Mouse (Mus musculus) cerebellum, postnatal 14 days (tissue): Measurements from ENCODE around the gene Baz2b.
"Not testable (repeated sequence)": the region's sequence is repeated elsewhere in the genome, so short reads cannot be mapped to it uniquely, and the experiment has no call there.

Experiments used
- DNase-seq, 2 experiments: peaks; one replicate each; pipeline ENCODE4 v3.0.0; 2021; ENCODE audit warnings: mixed read lengths in 2 of 2

The Baz2b gene

GRCm38 (mm10) chr2:59936296-59936695, 273.3 kb downstream of the Baz2b start:
- no peak for DNase-seq

GRCm38 (mm10) chr2:59933129-59933528, 276.5 kb downstream of the Baz2b start:
- no peak for DNase-seq

GRCm38 (mm10) chr2:59932244-59932643, 277.4 kb downstream of the Baz2b start:
- DNase-seq: no peak

DNA sequence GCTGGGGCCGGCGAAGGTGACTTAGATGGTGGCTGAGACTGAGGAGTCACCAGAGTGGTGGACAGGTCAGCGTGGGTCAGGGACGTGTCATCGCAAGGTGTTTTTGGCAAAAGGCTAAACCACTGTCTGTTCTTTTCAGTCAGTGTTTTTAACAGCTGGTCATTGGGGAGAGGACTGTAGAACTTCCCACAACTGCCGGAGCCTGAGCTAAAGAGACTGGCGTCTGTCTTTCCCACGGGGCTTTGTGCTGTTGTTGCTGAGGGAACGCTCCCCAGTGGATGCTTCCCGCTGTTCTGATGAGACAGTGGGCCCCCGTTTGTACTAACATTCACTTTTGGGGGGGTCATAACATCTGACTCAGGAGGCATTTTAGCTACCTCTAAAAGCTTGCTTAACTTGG, 296.0 kb downstream of the Baz2b start:
- DNase-seq: no peak

DNA sequence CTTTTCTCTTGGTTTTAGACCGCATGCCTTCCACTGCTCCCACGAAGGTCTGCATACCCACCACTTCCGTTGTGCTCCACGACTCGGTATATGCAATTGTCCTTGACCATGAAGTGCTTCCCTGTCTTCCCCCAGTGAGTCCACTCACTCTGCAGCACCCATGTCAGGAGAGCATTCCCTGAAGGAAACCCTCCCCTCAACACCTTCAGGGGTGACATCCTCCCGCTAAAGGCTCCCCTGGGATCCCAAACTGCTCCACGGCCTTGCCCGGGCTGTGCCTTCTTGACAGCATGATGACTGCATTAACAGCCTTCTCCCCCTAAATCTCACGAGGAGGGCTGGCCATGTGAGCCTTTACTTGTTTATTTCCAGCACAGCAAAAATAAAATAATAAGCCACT, 301.6 kb downstream of the Baz2b start:
- DNase-seq: no peak

- DNase-seq: no peak
Measured at GRCm38 (mm10) chr2:59904007-59904406, 305.6 kb downstream of the Baz2b start.

GRCm38 (mm10) chr2:59898666-59899065, 311.0 kb downstream of the Baz2b start:
- DNase-seq: no peak

DNA sequence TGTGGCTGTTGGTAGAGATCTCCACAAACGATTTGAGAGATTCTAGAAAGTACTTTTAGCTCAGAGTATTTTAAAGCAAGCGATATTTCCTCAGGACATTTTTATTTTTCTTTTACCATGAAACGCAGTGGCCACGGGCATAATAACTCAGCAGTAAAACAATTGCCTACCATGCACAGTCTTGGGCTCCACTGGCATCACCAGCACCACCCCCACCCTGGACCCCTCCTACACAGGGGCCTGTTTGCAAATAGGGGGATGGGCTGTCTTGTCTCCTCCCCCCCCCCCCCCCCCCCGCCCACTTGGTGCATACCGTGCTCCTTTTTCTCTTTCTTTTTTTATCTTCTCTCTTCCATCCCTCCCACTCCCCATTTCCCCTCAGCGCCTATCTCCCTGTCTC, 311.5 kb downstream of the Baz2b start:
- no peak for DNase-seq

- no peak for DNase-seq
Measured at GRCm38 (mm10) chr2:59896837-59897236, 312.8 kb downstream of the Baz2b start.

GRCm38 (mm10) chr2:59896400-59896799, 313.2 kb downstream of the Baz2b start:
- no peak for DNase-seq

DNA sequence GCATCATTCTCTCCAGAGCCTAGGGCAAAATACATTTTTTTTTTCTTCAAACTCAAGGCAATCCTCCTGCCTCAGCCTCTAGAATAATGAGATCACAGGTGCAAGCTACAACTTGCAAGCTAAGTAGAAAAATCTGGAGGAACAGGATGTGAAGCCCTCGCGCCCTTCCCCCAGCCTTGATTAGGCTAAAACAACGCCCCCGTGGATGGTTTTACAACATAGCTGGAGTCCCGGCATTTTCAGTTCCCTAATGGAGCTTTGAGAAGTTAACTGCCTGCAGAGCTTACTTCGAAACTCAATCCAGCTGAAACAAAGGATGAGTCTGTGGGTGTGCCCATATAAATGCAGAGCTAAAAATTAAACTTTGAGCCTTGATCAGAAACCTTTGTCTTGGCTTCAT, 319.9 kb downstream of the Baz2b start:
- no peak for DNase-seq

DNA sequence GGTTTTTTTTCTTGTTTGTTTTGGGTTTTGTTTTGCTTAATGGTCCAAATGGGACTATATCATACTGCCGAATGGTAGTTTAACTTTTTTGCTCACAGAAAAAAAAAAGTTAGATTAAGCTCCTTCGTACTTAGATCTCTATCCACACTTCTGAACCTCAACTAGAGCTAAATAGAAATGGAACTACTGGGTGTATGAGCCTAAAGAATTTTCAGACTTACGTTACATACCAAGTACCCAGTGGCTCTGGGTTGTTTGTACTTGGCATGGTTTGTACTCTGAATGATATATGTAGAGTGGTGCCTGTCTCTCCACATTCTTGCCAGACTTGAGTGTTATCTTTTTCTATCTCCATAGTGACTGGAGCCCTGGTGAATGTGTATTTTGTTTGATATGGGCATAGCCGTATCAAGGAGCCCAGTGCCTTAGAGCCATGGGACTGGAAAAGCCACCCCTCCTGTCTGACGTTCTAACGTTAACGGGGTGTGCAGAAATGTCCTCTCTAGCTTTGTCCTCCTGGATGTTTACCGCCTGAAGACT, 326.8 kb downstream of the Baz2b start:
- DNase-seq: no peak

DNA sequence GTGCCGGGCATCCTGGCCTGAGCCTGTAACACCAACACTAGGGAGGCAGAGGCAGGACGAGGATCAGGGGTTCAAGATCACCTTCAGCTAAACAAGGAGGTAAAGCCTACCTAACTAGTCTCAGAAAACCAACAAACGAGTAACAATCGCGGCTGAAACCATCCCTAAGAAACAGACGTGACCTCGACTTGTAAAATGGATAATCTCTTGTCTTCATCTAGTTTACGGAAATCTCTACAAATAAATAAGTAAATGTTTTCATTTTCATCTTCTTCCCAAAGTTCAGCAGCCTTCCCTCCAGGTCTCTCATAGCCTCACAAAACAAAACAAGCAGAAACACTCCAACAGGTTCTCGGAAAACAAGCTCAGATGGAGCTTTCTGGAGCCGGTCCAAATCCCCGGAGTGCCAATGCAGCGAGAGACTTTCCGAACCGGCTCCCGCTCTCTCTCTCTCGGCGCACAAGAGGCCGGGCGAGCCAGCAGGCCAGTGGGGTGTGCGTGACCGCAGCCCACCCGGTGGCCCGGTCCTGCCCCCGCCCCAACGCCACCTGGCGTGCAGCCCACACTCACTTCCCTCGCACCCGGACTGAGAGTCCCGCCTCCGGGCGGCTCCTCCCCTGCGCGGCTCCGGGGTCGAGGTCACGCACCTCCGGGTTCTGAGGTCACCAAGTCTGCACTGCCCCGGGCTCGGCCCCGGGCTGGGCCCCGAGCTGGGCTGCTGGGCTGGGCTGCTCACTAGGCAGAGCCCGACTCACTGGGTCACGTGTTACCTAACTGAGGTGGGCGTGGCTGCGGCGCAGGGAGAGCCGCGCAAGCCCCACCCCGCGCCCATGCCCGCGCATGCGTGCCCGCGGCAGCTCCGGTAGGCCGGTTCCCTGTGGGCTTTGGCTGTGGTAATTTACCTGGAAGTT, 327.6 kb downstream of the Baz2b start, which contains the start of gene Wdsub1:
Wdsub1 (minus strand) TSS at position 761 of the 911 bp plus-strand sequence.
- peak; percentile 93 to 94 for DNase-seq

GRCm38 (mm10) chr2:59881404-59881803, 328.2 kb downstream of the Baz2b start:
- no peak for DNase-seq

- no peak for DNase-seq
Measured at GRCm38 (mm10) chr2:59878221-59878620, 331.4 kb downstream of the Baz2b start.

GRCm38 (mm10) chr2:59877335-59877734, 332.3 kb downstream of the Baz2b start:
- no peak for DNase-seq

DNA sequence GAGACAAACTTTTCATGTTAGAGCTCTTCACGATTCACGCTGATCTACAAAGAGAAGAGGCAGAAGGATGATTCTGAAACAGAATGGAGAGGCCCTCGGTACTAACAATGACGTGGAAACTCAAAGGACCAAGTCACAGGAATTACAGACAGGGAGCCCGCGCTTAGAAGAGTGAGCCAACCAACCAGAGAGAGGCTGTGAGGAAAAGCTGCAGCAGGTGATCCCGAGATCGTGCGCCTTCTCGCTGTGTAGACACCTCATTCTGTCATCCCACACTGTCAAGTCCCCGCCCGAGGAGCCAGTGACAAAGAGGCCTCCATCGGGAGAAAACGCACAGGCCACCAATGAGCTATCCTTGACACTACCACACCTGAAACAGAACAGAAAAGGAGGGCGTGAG, 333.2 kb downstream of the Baz2b start:
- DNase-seq: no peak

DNA sequence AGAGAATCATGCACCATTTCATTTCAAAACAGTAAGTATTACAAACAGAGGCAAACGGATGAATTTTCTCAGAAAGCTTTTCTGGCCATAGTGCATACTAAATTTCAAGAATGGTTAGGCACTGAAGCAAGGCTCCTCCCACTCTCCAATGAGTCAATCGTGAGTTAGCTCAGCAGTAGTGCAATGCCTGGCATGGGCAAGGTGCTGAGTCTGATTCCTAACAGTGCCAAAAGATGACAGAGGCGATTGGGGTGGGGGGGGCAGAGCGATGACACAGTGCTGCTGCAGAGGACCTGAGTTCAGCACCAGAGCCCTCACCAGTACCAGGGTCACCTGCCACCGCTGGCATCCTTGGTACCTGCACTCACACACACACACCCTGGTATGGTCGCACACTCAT, 339.1 kb downstream of the Baz2b start:
- DNase-seq: no peak

DNA sequence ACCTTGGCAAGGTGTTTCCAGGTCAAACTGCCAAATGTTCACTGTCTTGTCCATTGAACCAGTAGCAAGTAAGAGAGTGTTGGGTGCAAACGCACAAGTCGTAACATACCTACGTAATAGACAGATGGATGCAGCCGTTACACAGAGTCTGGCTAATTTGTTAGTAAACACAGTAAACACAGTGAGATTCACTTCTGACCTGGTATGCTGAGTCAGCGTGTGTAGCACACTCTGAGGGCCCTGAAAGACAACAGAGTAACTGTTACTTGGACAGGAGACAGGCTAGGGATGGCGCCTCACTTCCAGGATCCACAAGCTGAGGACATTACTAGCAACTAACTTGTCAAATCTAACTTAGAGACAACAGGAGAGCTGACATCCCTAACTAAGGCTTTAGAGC, 347.0 kb downstream of the Baz2b start:
- DNase-seq: no peak

DNA sequence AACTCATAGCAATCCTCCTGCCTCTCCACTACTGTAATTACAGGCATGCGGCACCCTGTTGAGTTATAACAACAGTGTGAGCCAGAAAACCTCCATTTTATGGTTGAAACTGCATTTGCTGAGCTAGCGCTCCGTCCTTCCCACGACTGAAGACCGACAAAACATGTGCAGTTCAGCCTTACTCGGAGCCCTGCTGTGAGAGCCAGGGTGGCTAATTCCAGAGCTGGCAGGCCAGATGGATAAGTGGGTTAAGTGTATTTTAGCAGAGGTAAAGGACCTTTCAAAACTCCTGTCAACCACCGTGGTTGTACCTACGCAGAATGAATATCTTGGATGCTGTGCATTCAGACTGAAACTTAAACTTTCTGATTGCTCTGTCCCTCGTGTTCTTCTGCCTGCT, 355.3 kb downstream of the Baz2b start:
- peak; percentile 19 to 36 for DNase-seq

- DNase-seq: peak; percentile 60 to 63
Measured at GRCm38 (mm10) chr2:59853543-59853942, 356.1 kb downstream of the Baz2b start.

DNA sequence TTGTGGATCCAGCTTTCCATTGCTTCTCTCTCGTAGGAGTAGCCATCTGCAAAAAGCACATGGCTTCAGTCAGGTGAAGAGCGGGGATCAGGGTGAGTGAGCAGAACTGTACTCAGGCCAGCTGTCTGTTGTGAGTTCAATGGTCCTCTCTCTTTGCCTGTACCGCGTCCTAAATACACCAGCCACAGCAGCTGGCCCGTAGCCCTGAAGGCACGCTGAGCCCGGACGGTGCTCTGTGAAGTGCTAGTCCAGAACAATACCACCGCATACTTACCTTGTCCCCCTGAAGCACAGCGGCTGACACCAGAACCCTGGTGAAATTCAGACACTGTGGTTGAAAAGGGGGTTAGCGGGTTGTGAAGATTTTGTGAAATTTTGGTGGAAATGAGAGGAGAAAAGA, 356.7 kb downstream of the Baz2b start:
- DNase-seq: peak; percentile 30 to 37

- DNase-seq: not testable (repeated sequence)
Measured at GRCm38 (mm10) chr2:59851885-59852284, 357.8 kb downstream of the Baz2b start.
